Mouse (Mus musculus): ENCODE results near the gene Hspa5. TPM values are rescaled to one million over a fixed set of nuclear protein-coding genes. Genes with fewer than 3 reads are reported as not detected.

Gene Hspa5
- 74.0 and 253 TPM in 2 replicates for polyA plus RNA-seq (2012; rRNA removed)
- 461 and 479 TPM in 2 replicates for polyA plus RNA-seq (2014; fragmentation: Nextera tagmentation; extraction: Ambion mirVana)

DNA sequence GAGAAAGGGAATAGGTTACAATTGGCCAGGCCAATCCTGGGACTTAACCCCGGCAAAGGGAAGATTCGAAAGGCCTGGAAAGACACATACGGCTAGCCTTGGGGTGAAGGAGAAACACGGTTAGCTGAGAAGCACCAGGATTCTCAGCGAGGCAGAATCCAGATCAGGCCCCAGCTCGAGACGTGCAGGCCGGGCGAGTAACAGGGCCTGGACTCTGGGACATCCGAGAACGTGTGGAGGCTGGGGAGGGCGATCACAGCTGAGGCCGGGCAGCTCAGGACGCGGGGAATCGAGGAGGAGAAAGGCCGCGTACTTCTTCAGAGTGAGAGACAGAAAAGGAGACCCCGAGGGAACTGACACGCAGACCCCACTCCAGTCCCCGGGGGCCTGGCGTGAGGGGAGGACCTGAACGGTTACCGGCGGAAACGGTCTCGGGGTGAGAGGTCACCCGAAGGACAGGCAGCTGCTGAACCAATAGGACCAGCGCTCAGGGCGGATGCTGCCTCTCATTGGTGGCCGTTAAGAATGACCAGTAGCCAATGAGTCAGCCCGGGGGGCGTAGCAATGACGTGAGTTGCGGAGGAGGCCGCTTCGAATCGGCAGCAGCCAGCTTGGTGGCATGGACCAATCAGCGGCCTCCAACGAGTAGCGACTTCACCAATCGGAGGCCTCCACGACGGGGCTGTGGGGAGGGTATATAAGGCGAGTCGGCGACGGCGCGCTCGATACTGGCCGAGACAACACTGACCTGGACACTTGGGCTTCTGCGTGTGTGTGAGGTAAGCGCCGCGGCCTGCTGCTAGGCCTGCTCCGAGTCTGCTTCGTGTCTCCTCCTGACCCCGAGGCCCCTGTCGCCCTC, at the start of gene Hspa5:
TSS of gene Hspa5 (plus strand) at position 603 of the 859 bp plus-strand sequence.
- no peaks in the 10 kb centered on the region for H3K9me3 ChIP-seq (ENCODE audit: control insufficient read depth, low read length)
- peak within 1 kb of the TSS; percentile 86 to 91 for H3K4me3 ChIP-seq (ENCODE audit: insufficient read depth in 1 of 2, low read depth in 2 of 2, low read length in 2 of 2)
- peak within 1 kb of the TSS; percentile 93 for H3K9ac ChIP-seq (replicated peaks)
- ATAC-seq (ENCODE audit: insufficient read depth) (peak; percentile 97), DNase-seq (ENCODE audit: low read depth in 3 of 3, low spot score in 3 of 3) (peak; percentile 99 to 100 (median 100))
- under 1% methylated on average over 60 of the region's 60 CpGs for WGBS (ENCODE audit: insufficient replicate concordance)
- peak within 1 kb of the TSS; percentile 80 for H3K27ac ChIP-seq
- H3K4me2 ChIP-seq (ENCODE audit: low read depth): peak within 1 kb of the TSS; percentile 86
- peak; percentile 20; the same call in 1 of the 2 replicates for TF ChIP-seq CTCF (IDR thresholded peaks at IDR 0.05; ENCODE audit: low read depth)
- TF ChIP-seq EP300 (IDR thresholded peaks at IDR 0.05; ENCODE audit: low read depth): peak; percentile 38; the same call in 1 of the 2 replicates
- peaks cover 22 to 25% of the 10 kb centered on the region in 2 experiments for H3K4me1 ChIP-seq (replicated peaks; ENCODE audit: control insufficient read depth in 2 of 2, insufficient read depth in 2 of 2, low read length in 1 of 2)
- no peaks in the 10 kb centered on the region for H3K27me3 ChIP-seq (ENCODE audit: control insufficient read depth, insufficient read depth, low read length)
- peaks cover 41% of the 10 kb centered on the region for H3K36me3 ChIP-seq (replicated peaks; ENCODE audit: control insufficient read depth, insufficient read depth, low read depth)

GRCm38 (mm10) chr2:34725269-34725668, 46.5 kb upstream of the Hspa5 start:
- H3K9me3 ChIP-seq (ENCODE audit: control insufficient read depth, low read length): no peaks in the 10 kb centered on the region
- H3K4me1 ChIP-seq (replicated peaks; ENCODE audit: control insufficient read depth in 2 of 2, insufficient read depth in 2 of 2, low read length in 1 of 2): no peaks in the 10 kb centered on the region; a peak in 1 of 4 replicates
- WGBS (ENCODE audit: insufficient replicate concordance): 91% methylated on average over 5 of the region's 5 CpGs
- ATAC-seq (ENCODE audit: insufficient read depth): no peak
- H3K4me3 ChIP-seq (ENCODE audit: insufficient read depth in 1 of 2, low read depth in 2 of 2, low read length in 2 of 2): no peak overlapping the region
- no peak overlapping the region for H3K27ac ChIP-seq
- no peak overlapping the region for H3K4me2 ChIP-seq (ENCODE audit: low read depth)
- TF ChIP-seq EP300 (IDR thresholded peaks at IDR 0.05; ENCODE audit: low read depth): no peak
- TF ChIP-seq CTCF (IDR thresholded peaks at IDR 0.05; ENCODE audit: low read depth): no peak
- DNase-seq (ENCODE audit: low read depth in 3 of 3, low spot score in 3 of 3): no peak
- peaks cover 86% of the 10 kb centered on the region for H3K36me3 ChIP-seq (replicated peaks; ENCODE audit: control insufficient read depth, insufficient read depth, low read depth)
- H3K9ac ChIP-seq (replicated peaks): no peak overlapping the region
- no peaks in the 10 kb centered on the region for H3K27me3 ChIP-seq (ENCODE audit: control insufficient read depth, insufficient read depth, low read length)

DNA sequence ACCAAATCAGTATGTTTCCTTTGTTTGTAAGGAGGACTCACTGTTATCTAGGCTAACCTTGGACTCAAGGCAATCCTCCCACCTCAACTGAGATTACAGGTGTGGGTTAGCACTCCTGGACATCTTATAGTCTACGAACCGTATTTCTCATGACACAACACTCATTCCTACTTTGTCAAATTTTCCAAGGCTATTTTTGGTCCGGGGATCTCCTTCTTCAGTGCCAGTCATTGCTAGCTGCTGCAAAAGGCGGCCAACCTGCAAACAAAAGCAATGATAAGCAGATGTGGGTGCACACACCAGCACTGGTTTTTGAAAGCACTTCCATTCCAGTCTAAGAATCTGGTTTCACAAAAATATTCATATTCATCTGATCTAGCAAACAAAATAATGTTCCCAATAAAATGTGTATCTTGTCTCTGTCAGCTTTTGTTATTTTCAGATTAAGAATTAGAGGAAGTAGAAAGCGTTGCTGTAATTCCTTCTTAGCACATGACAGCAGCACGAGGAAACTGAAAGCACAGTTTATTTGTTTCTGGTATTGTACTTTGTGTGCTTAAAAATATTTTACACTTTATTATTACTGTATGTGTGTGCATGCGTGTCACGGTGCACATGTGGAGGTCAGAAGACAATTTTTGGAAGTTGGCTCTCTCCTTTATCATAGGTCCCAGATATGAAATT, 44.6 kb upstream of the Hspa5 start:
- Histone ChIP-seq H3K4me1 (replicated peaks; ENCODE audit: control insufficient read depth in 2 of 2, insufficient read depth in 2 of 2, low read length in 1 of 2) (no peaks in the 10 kb centered on the region; a peak in 1 of 4 replicates), H3K4me3 (ENCODE audit: insufficient read depth in 1 of 2, low read depth in 2 of 2, low read length in 2 of 2) (no peak overlapping the region), H3K9me3 (ENCODE audit: control insufficient read depth, low read length) (no peaks in the 10 kb centered on the region), H3K4me2 (ENCODE audit: low read depth) (no peak overlapping the region), H3K27me3 (ENCODE audit: control insufficient read depth, insufficient read depth, low read length) (no peaks in the 10 kb centered on the region), H3K27ac (no peak overlapping the region), H3K9ac (replicated peaks) (no peak overlapping the region), H3K36me3 (replicated peaks; ENCODE audit: control insufficient read depth, insufficient read depth, low read depth) (peaks cover 69% of the 10 kb centered on the region)
- DNase-seq (ENCODE audit: low read depth in 3 of 3, low spot score in 3 of 3) (no peak), ATAC-seq (ENCODE audit: insufficient read depth) (no peak)
- 88% methylated on average over 8 of the region's 8 CpGs for WGBS (ENCODE audit: insufficient replicate concordance)
- TF ChIP-seq EP300 (IDR thresholded peaks at IDR 0.05; ENCODE audit: low read depth) (no peak), CTCF (IDR thresholded peaks at IDR 0.05; ENCODE audit: low read depth) (no peak)

DNA sequence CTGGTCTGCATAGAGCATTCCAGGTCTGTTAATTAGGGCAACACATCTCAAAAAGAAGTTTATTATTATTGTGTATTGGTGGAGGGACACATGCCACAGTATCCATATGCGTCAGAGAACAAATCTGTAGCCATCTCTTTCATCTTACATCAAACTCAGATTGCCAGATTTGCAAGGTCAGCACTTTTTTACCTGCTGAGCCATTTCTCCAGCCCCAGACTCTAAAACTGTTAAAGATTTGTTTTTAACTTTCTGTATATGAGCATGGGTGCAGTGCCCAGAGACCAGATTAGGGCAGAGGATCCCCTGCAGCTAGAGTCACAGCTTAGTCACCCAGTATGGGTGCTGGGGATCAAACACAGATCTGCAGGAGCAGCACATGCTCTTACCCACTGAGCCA, 35.1 kb upstream of the Hspa5 start:
- WGBS (ENCODE audit: insufficient replicate concordance): 79% methylated on average over 1 of the region's 1 CpGs
- Histone ChIP-seq H3K4me3 (ENCODE audit: insufficient read depth in 1 of 2, low read depth in 2 of 2, low read length in 2 of 2) (no peak overlapping the region), H3K36me3 (replicated peaks; ENCODE audit: control insufficient read depth, insufficient read depth, low read depth) (peaks cover 10% of the 10 kb centered on the region), H3K4me2 (ENCODE audit: low read depth) (no peak overlapping the region), H3K27me3 (ENCODE audit: control insufficient read depth, insufficient read depth, low read length) (no peaks in the 10 kb centered on the region), H3K27ac (no peak overlapping the region), H3K9ac (replicated peaks) (no peak overlapping the region), H3K9me3 (ENCODE audit: control insufficient read depth, low read length) (no peaks in the 10 kb centered on the region), H3K4me1 (replicated peaks; ENCODE audit: control insufficient read depth in 2 of 2, insufficient read depth in 2 of 2, low read length in 1 of 2) (peaks cover 36 to 39% of the 10 kb centered on the region in 2 experiments)
- TF ChIP-seq EP300 (IDR thresholded peaks at IDR 0.05; ENCODE audit: low read depth): no peak
- no peak for TF ChIP-seq CTCF (IDR thresholded peaks at IDR 0.05; ENCODE audit: low read depth)
- no peak for DNase-seq (ENCODE audit: low read depth in 3 of 3, low spot score in 3 of 3)
- ATAC-seq (ENCODE audit: insufficient read depth): no peak

DNA sequence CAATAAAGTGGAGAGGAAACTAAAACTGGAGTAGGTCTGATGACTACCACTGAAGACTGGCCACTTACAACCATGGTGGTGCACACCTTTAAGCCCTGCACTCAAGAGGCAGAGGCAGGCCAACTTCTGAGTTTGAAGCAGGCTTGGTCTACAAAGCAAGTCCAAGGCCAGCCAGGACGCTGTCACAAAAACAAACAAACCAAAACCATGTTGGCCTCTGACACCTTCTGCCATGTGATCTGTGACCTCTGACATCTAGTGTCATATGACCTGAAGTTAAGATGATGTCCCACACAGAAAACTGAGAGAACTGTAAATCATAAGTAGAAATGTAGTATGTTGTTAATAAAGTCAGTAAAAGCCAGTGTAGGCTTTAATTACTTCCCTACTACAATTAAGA, 33.9 kb upstream of the Hspa5 start:
- TF ChIP-seq CTCF (IDR thresholded peaks at IDR 0.05; ENCODE audit: low read depth) (no peak), EP300 (IDR thresholded peaks at IDR 0.05; ENCODE audit: low read depth) (no peak)
- no peak for DNase-seq (ENCODE audit: low read depth in 3 of 3, low spot score in 3 of 3)
- H3K9me3 ChIP-seq (ENCODE audit: control insufficient read depth, low read length): no peaks in the 10 kb centered on the region
- H3K36me3 ChIP-seq (replicated peaks; ENCODE audit: control insufficient read depth, insufficient read depth, low read depth): peaks cover 13% of the 10 kb centered on the region
- peak overlapping the region; percentile 70 for H3K27ac ChIP-seq
- no peak overlapping the region for H3K4me2 ChIP-seq (ENCODE audit: low read depth)
- 68% methylated on average over 1 of the region's 1 CpGs for WGBS (ENCODE audit: insufficient replicate concordance)
- H3K9ac ChIP-seq (replicated peaks): no peak overlapping the region; the same call in 1 of the 2 replicates
- no peak overlapping the region for H3K4me3 ChIP-seq (ENCODE audit: insufficient read depth in 1 of 2, low read depth in 2 of 2, low read length in 2 of 2)
- no peaks in the 10 kb centered on the region for H3K27me3 ChIP-seq (ENCODE audit: control insufficient read depth, insufficient read depth, low read length)
- ATAC-seq (ENCODE audit: insufficient read depth): no peak
- H3K4me1 ChIP-seq (replicated peaks; ENCODE audit: control insufficient read depth in 2 of 2, insufficient read depth in 2 of 2, low read length in 1 of 2): peaks cover 49 to 51% of the 10 kb centered on the region in 2 experiments
